Mouse (Mus musculus) heart, postnatal 0 days (tissue): ENCODE measurements around the gene Ctrc. TPM values are rescaled to one million over a fixed set of nuclear protein-coding genes. Genes with fewer than 3 reads are reported as not detected.

Experiments used
- ATAC-seq: fragments of 200-750 bp; cut with Nextera tagmentation; 2 replicates; pipeline ENCODE4 v1.8.0; 2017; ENCODE audit warnings: low read depth, moderate number of reproducible peaks, moderate library complexity; ENCODE audit not compliant: insufficient read depth
- DNase-seq: peaks from one replicate; pipeline ENCODE4 v3.0.0-alpha.2; 2016; ENCODE audit warnings: low spot score
- H3K27ac ChIP-seq: fragments of 300-500 bp; sonication (generic); 2 replicates; pipeline ENCODE4 v1.5.1; 2014; ENCODE audit warnings: low read depth, mild to moderate bottlenecking
- H3K27me3 ChIP-seq: fragments of 300-500 bp; sonication (generic); 2 replicates; pipeline ENCODE4 v1.6.1; 2014; ENCODE audit warnings: low read length, mixed read lengths; ENCODE audit not compliant: control insufficient read depth, insufficient read depth
- H3K36me3 ChIP-seq: fragments of 300-500 bp; sonication (generic); replicated peaks from 2 replicates; pipeline ENCODE4 v1.6.1; 2014; ENCODE audit warnings: low read length, mixed read lengths; ENCODE audit not compliant: control insufficient read depth, insufficient read depth
- H3K4me1 ChIP-seq: fragments of 300-500 bp; sonication (generic); 2 replicates; pipeline ENCODE4 v1.6.1; 2014; ENCODE audit warnings: antibody characterized with exemption; ENCODE audit not compliant: control insufficient read depth, insufficient read depth
- H3K4me2 ChIP-seq: fragments of 300-500 bp; sonication (generic); 2 replicates; pipeline ENCODE4 v1.6.1; 2014; ENCODE audit warnings: low read depth, mild to moderate bottlenecking, low read length, moderate library complexity
- H3K4me3 ChIP-seq: fragments of 300-500 bp; sonication (generic); 2 replicates; pipeline ENCODE4 v1.5.1; 2014; ENCODE audit warnings: low read depth, low read length
- H3K9ac ChIP-seq: fragments of 300-500 bp; sonication (generic); replicated peaks from 2 replicates; pipeline ENCODE4 v1.6.1; 2014; ENCODE audit warnings: low read depth, low read length, mixed read lengths
- H3K9me3 ChIP-seq: fragments of 300-500 bp; sonication (generic); replicated peaks from 2 replicates; pipeline ENCODE4 v1.6.1; 2016; ENCODE audit warnings: low read length; ENCODE audit not compliant: control insufficient read depth
- CTCF ChIP-seq: IDR thresholded peaks from 2 replicates; pipeline ENCODE4 v1.5.1; 2016; ENCODE audit warnings: antibody characterized with exemption, control low read depth, low read depth
- EP300 ChIP-seq: IDR thresholded peaks from 2 replicates; pipeline ENCODE4 v1.6.1; 2016; ENCODE audit warnings: antibody characterized with exemption, low read depth
- WGBS: fragments of 180-500 bp; shearing (Covaris S2); extraction: QIAGEN DNeasy Blood & Tissue Kit; methylation state at CpG from one replicate; pipeline ENCODE4 v1.1.7; 2014; 5-methylcytosine and 5-hydroxymethylcytosine counted together
- polyA plus RNA-seq: library from polyadenylated mRNA; unstranded; fragments of >200 nt; fragmentation: Nextera tagmentation; extraction: Ambion mirVana; gene quantifications from 2 replicates; pipeline ENCODE4 v1.2.1, GENCODE M21; 2015
- total RNA-seq: library from RNA; depleted of rRNA; stranded (reverse); fragments of >200 nt; gene quantifications from 2 replicates; pipeline ENCODE4 v1.2.3, GENCODE M21; 2014; ENCODE audit warnings: low replicate concordance

The Ctrc gene
- total and polyA plus RNA-seq, 2 experiments from 2014 or later: not detected

GRCm38 (mm10) chr4:141789564-141790218 is 56.5 kb downstream of the Ctrc start:
- Histone ChIP-seq H3K4me3 (peak overlapping the region; percentile 99), H3K9ac (peak overlapping the region; percentile 93), H3K4me1 (peaks cover 7% of the 10 kb centered on the region), H3K4me2 (peak overlapping the region; percentile 93), H3K9me3 (no peaks in the 10 kb centered on the region), H3K36me3 (peaks cover 24% of the 10 kb centered on the region), H3K27me3 (no peaks in the 10 kb centered on the region), H3K27ac (peak overlapping the region; percentile 85)
- DNase-seq (no peak), ATAC-seq (no peak)
- TF ChIP-seq CTCF (no peak), EP300 (no peak)
- 41% methylated on average over 3 of the region's 3 CpGs for WGBS

DNA sequence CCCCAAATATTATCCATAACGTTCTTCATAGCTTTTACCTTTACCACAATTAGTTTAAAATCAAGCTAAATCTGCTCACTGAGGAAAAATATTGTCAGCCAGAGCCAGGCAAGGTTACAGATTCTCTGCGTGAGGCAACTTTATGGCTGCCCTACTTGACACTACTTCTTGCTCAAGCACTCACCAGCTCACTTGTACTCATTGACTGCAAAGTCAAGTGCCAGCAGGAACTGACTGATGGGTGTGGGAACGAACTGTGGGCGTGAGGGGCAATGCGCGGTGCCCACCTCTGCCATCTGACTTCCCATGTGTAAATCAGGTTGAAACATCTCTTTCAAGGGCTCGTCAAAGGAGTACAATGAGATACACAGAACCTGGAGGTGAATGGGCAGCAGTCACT is 58.7 kb downstream of the Ctrc start:
- Histone ChIP-seq H3K27ac (no peak overlapping the region), H3K4me2 (no peak overlapping the region), H3K9me3 (no peaks in the 10 kb centered on the region), H3K27me3 (no peaks in the 10 kb centered on the region), H3K4me3 (no peak overlapping the region), H3K9ac (no peak overlapping the region), H3K36me3 (peaks cover 46% of the 10 kb centered on the region), H3K4me1 (peaks cover 7% of the 10 kb centered on the region)
- ATAC-seq (no peak), DNase-seq (no peak)
- WGBS: 86% methylated on average over 7 of the region's 7 CpGs
- TF ChIP-seq EP300 (no peak), CTCF (no peak)

DNA sequence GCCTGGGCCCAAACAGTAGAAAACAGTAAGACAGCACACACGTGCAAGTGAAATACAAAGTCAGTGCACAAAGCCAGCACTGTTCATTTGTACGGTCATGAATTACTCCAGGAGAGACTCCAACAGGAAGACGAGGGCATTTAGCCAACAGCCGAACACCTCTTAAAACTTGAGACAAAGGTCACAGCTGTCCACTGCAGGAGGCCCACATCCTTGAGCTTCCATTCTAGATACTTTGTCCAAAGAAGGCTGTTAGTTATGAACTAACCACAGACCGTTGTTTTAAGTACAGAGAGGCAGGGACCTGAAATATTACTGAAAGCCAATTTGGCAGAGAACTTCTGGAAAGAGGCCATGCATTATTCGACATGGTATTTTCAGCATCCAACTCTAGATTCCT is 59.1 kb downstream of the Ctrc start:
- H3K36me3 ChIP-seq: peaks cover 50% of the 10 kb centered on the region
- no peak overlapping the region for H3K27ac ChIP-seq
- no peak overlapping the region for H3K4me2 ChIP-seq
- no peak overlapping the region for H3K9ac ChIP-seq
- 59% methylated on average over 6 of the region's 6 CpGs for WGBS
- ATAC-seq (no peak), DNase-seq (no peak)
- peaks cover 7% of the 10 kb centered on the region for H3K4me1 ChIP-seq
- TF ChIP-seq EP300: no peak
- TF ChIP-seq CTCF: no peak
- no peaks in the 10 kb centered on the region for H3K9me3 ChIP-seq
- H3K27me3 ChIP-seq: no peaks in the 10 kb centered on the region
- no peak overlapping the region for H3K4me3 ChIP-seq

- ATAC-seq (no peak), DNase-seq (no peak)
- whole genome bisulfite sequencing: 88% methylated on average over 13 of the region's 13 CpGs
- TF ChIP-seq EP300: no peak
- no peak for TF ChIP-seq CTCF
- no peaks in the 10 kb centered on the region for H3K9me3 ChIP-seq
- H3K27ac ChIP-seq: no peak overlapping the region
- H3K4me2 ChIP-seq: no peak overlapping the region
- H3K4me1 ChIP-seq: peaks cover 7% of the 10 kb centered on the region
- H3K27me3 ChIP-seq: no peaks in the 10 kb centered on the region
- H3K4me3 ChIP-seq: no peak overlapping the region
- H3K9ac ChIP-seq: no peak overlapping the region
- H3K36me3 ChIP-seq: peaks cover 59% of the 10 kb centered on the region
Observed at GRCm38 (mm10) chr4:141786141-141786540, 60.0 kb downstream of the Ctrc start.

DNA sequence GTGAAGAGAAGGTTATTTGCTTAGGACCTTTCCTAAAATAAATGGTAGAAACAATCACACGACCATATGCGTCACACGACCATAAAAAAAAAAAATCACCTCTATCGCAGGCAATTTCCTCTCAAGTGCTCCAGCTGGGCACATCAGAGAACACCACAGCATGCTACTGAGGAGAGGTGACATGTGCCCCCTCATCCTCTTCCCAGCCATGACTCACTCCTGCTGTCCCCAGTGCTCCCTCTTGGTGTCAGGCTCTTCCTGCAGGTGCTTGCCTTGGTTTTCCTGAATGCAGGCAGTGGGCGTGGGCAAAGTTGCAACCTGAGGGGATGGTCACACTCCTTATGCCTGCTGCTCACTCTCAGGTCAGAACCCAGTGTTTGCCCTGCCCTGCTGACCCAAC is 61.3 kb downstream of the Ctrc start:
- TF ChIP-seq EP300 (no peak), CTCF (0 out of 2 replicates have a peak, but pooled peaks have one; percentile 3)
- Histone ChIP-seq H3K4me2 (no peak overlapping the region), H3K27ac (no peak overlapping the region), H3K9ac (no peak overlapping the region), H3K27me3 (no peaks in the 10 kb centered on the region), H3K9me3 (no peaks in the 10 kb centered on the region), H3K36me3 (peaks cover 71% of the 10 kb centered on the region), H3K4me1 (peaks cover 4% of the 10 kb centered on the region), H3K4me3 (no peak overlapping the region)
- WGBS: 79% methylated on average over 5 of the region's 5 CpGs
- ATAC-seq: no peak
- no peak for DNase-seq
